Mouse (Mus musculus): Measurements from ENCODE around the gene Cyb561.

DNA sequence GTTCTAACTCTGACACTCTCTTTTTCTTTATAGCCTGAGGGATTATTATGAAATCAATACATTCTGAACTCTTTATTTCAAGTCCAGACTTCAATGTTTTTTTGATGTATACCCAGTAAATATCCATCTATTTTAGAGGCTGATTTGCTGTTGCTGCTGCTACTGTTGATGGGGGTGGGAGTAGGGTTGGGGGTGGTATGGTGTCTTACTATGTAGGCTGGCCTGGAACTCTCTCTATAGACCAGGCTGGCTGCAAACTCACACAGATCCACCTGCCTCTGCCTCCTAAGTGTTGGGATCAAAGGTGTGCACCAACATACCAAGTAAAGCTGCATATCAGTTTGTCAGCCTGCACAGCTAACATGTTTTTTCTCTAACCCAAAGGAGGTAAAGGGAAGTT lies 42.0 kb downstream of the Cyb561 start:
- no peak for TF ChIP-seq CTCF (IDR thresholded peaks at IDR 0.05; ENCODE audit: borderline replicate concordance, insufficient read depth, low read depth, low read length)
- no peak for TF ChIP-seq POLR2A (IDR thresholded peaks at IDR 0.05; ENCODE audit: borderline replicate concordance, insufficient read depth, low read length)

All from cerebellum, adult 2 months (tissue).